Mouse (Mus musculus): ENCODE results near the gene Sycp1. TPM values are rescaled to one million over a fixed set of nuclear protein-coding genes. Genes with fewer than 3 reads are reported as not detected.

Sycp1 gene
- polyA plus RNA-seq (2016; fragmentation: Nextera tagmentation; extraction: Ambion mirVana) = not detected in 2 replicates

- Histone ChIP-seq H3K4me3 (replicated peaks) (no peak within 1 kb of the TSS), H3K36me3 (replicated peaks) (no peaks in the 10 kb centered on the region), H3K9me3 (peaks cover 3% of the 10 kb centered on the region; the same call in 1 of the 2 replicates), H3K4me2 (no peak within 1 kb of the TSS), H3K27ac (no peak within 1 kb of the TSS), H3K9ac (no peak within 1 kb of the TSS), H3K4me1 (no peaks in the 10 kb centered on the region; the same call in 1 of the 2 replicates), H3K27me3 (no peaks in the 10 kb centered on the region)
- no peak for ATAC-seq (ENCODE audit: low FRiP score)
- 95% methylated on average over 78 of the region's 78 CpGs for WGBS
Observed at GRCm38 (mm10) chr3:102935451-102936354, at the start of gene Sycp1. Gene Sycp1, minus strand, starts transcription at chr3:102936100.

GRCm38 (mm10) chr3:102980349-102980736 lies 44.4 kb upstream of the Sycp1 start:
- peaks cover 5% of the 10 kb centered on the region for H3K4me1 ChIP-seq
- 25% methylated on average over 3 of the region's 3 CpGs for WGBS
- no peaks in the 10 kb centered on the region for H3K27me3 ChIP-seq
- ATAC-seq (ENCODE audit: low FRiP score) = no peak
- H3K36me3 ChIP-seq (replicated peaks) = no peaks in the 10 kb centered on the region
- H3K27ac ChIP-seq = peak overlapping the region; percentile 70
- H3K4me2 ChIP-seq = peak overlapping the region; percentile 43
- no peaks in the 10 kb centered on the region for H3K9me3 ChIP-seq
- no peak overlapping the region for H3K9ac ChIP-seq
- no peak overlapping the region for H3K4me3 ChIP-seq (replicated peaks)

GRCm38 (mm10) chr3:102979550-102980348 lies 43.8 kb upstream of the Sycp1 start:
- Histone ChIP-seq H3K27ac (peak overlapping the region; percentile 70), H3K4me2 (peak overlapping the region; percentile 43), H3K36me3 (replicated peaks) (no peaks in the 10 kb centered on the region), H3K9ac (no peak overlapping the region), H3K27me3 (no peaks in the 10 kb centered on the region), H3K4me1 (peaks cover 7% of the 10 kb centered on the region), H3K4me3 (replicated peaks) (no peak overlapping the region), H3K9me3 (no peaks in the 10 kb centered on the region)
- WGBS = 7% methylated on average over 10 of the region's 10 CpGs
- ATAC-seq (ENCODE audit: low FRiP score) = peak; percentile 96

- Histone ChIP-seq H3K4me1 (peaks cover 9% of the 10 kb centered on the region), H3K27ac (no peak overlapping the region), H3K4me3 (replicated peaks) (no peak overlapping the region), H3K27me3 (no peaks in the 10 kb centered on the region), H3K9me3 (no peaks in the 10 kb centered on the region), H3K36me3 (replicated peaks) (no peaks in the 10 kb centered on the region), H3K9ac (no peak overlapping the region), H3K4me2 (no peak overlapping the region)
- ATAC-seq (ENCODE audit: low FRiP score) = no peak
- WGBS = 81% methylated on average over 4 of the region's 4 CpGs
Observed at GRCm38 (mm10) chr3:102976906-102977305, 41.0 kb upstream of the Sycp1 start.

GRCm38 (mm10) chr3:102970508-102970907 lies 34.6 kb upstream of the Sycp1 start:
- Histone ChIP-seq H3K27me3 (0 out of 2 replicates have a peak, but pooled peaks cover 3% of the 10 kb centered on the region), H3K4me3 (replicated peaks) (no peak overlapping the region), H3K4me2 (no peak overlapping the region), H3K4me1 (peaks cover 13% of the 10 kb centered on the region), H3K9ac (no peak overlapping the region), H3K9me3 (no peaks in the 10 kb centered on the region), H3K27ac (no peak overlapping the region), H3K36me3 (replicated peaks) (no peaks in the 10 kb centered on the region)
- no peak for ATAC-seq (ENCODE audit: low FRiP score)
- 87% methylated on average over 3 of the region's 3 CpGs for WGBS

- H3K4me2 ChIP-seq = 0 out of 2 replicates have a peak overlapping the region, but pooled peaks have one; percentile 8
- H3K27me3 ChIP-seq = 0 out of 2 replicates have a peak, but pooled peaks cover 3% of the 10 kb centered on the region
- WGBS = 34% methylated on average over 9 of the region's 9 CpGs
- H3K36me3 ChIP-seq (replicated peaks) = no peaks in the 10 kb centered on the region
- H3K4me3 ChIP-seq (replicated peaks) = no peak overlapping the region
- H3K27ac ChIP-seq = peak overlapping the region; percentile 14
- peak; percentile 93 for ATAC-seq (ENCODE audit: low FRiP score)
- no peak overlapping the region for H3K9ac ChIP-seq
- no peaks in the 10 kb centered on the region for H3K9me3 ChIP-seq
- peaks cover 13% of the 10 kb centered on the region for H3K4me1 ChIP-seq
Observed at GRCm38 (mm10) chr3:102970067-102970466, 34.2 kb upstream of the Sycp1 start.

GRCm38 (mm10) chr3:102964033-102964432 lies 28.1 kb upstream of the Sycp1 start, which contains the start of gene Nr1h5:
Gene Nr1h5, minus strand, starts transcription at chr3:102964133.
- no peak within 1 kb of the TSS for H3K27ac ChIP-seq
- H3K4me1 ChIP-seq = no peaks in the 10 kb centered on the region
- no peak within 1 kb of the TSS for H3K4me3 ChIP-seq (replicated peaks)
- no peaks in the 10 kb centered on the region for H3K36me3 ChIP-seq (replicated peaks)
- ATAC-seq (ENCODE audit: low FRiP score) = no peak
- no peak within 1 kb of the TSS for H3K4me2 ChIP-seq
- 0 out of 2 replicates have a peak, but pooled peaks cover 3% of the 10 kb centered on the region for H3K27me3 ChIP-seq
- 61% methylated on average over 3 of the region's 3 CpGs for WGBS
- no peak within 1 kb of the TSS for H3K9ac ChIP-seq
- H3K9me3 ChIP-seq = no peaks in the 10 kb centered on the region

GRCm38 (mm10) chr3:102955596-102955995 lies 19.7 kb upstream of the Sycp1 start:
- H3K4me2 ChIP-seq = no peak overlapping the region
- no peak for ATAC-seq (ENCODE audit: low FRiP score)
- no peak overlapping the region for H3K9ac ChIP-seq
- no peak overlapping the region for H3K27ac ChIP-seq
- no peaks in the 10 kb centered on the region for H3K36me3 ChIP-seq (replicated peaks)
- H3K27me3 ChIP-seq = no peaks in the 10 kb centered on the region
- no peak overlapping the region for H3K4me3 ChIP-seq (replicated peaks)
- H3K4me1 ChIP-seq = no peaks in the 10 kb centered on the region
- WGBS = 56% methylated on average over 3 of the region's 3 CpGs
- no peaks in the 10 kb centered on the region for H3K9me3 ChIP-seq

GRCm38 (mm10) chr3:102955143-102955542 lies 19.2 kb upstream of the Sycp1 start:
- Histone ChIP-seq H3K9me3 (no peaks in the 10 kb centered on the region), H3K27ac (no peak overlapping the region), H3K9ac (no peak overlapping the region), H3K4me3 (replicated peaks) (no peak overlapping the region), H3K36me3 (replicated peaks) (no peaks in the 10 kb centered on the region), H3K4me2 (no peak overlapping the region), H3K4me1 (no peaks in the 10 kb centered on the region), H3K27me3 (no peaks in the 10 kb centered on the region)
- no peak for ATAC-seq (ENCODE audit: low FRiP score)
- WGBS = 88% methylated on average over 3 of the region's 3 CpGs

GRCm38 (mm10) chr3:102954476-102954875 lies 18.6 kb upstream of the Sycp1 start:
- H3K9ac ChIP-seq = no peak overlapping the region
- H3K9me3 ChIP-seq = no peaks in the 10 kb centered on the region
- no peak overlapping the region for H3K4me2 ChIP-seq
- 92% methylated on average over 12 of the region's 12 CpGs for WGBS
- ATAC-seq (ENCODE audit: low FRiP score) = no peak
- no peaks in the 10 kb centered on the region for H3K4me1 ChIP-seq
- H3K27me3 ChIP-seq = no peaks in the 10 kb centered on the region
- no peak overlapping the region for H3K27ac ChIP-seq
- no peaks in the 10 kb centered on the region for H3K36me3 ChIP-seq (replicated peaks)
- H3K4me3 ChIP-seq (replicated peaks) = no peak overlapping the region

- H3K4me3 ChIP-seq (replicated peaks) = no peak overlapping the region
- WGBS = 44% methylated on average over 5 of the region's 5 CpGs
- no peaks in the 10 kb centered on the region for H3K4me1 ChIP-seq
- H3K4me2 ChIP-seq = no peak overlapping the region
- no peak for ATAC-seq (ENCODE audit: low FRiP score)
- H3K27me3 ChIP-seq = no peaks in the 10 kb centered on the region
- H3K36me3 ChIP-seq (replicated peaks) = no peaks in the 10 kb centered on the region
- H3K9me3 ChIP-seq = no peaks in the 10 kb centered on the region
- no peak overlapping the region for H3K27ac ChIP-seq
- no peak overlapping the region for H3K9ac ChIP-seq
Observed at GRCm38 (mm10) chr3:102946861-102947260, 11.0 kb upstream of the Sycp1 start.

- ATAC-seq (ENCODE audit: low FRiP score) = no peak
- WGBS = 77% methylated on average over 3 of the region's 3 CpGs
- H3K4me3 ChIP-seq (replicated peaks) = no peak overlapping the region
- no peak overlapping the region for H3K4me2 ChIP-seq
- H3K9me3 ChIP-seq = no peaks in the 10 kb centered on the region
- no peak overlapping the region for H3K9ac ChIP-seq
- H3K4me1 ChIP-seq = no peaks in the 10 kb centered on the region
- no peaks in the 10 kb centered on the region for H3K36me3 ChIP-seq (replicated peaks)
- no peaks in the 10 kb centered on the region for H3K27me3 ChIP-seq
- H3K27ac ChIP-seq = no peak overlapping the region
Observed at GRCm38 (mm10) chr3:102946312-102946711, 10.4 kb upstream of the Sycp1 start.
